Mouse (Mus musculus) embryonic fibroblast, embryonic 13.5 days (primary cell): ENCODE data around the gene Pgap3.

Experiments used
- CTCF ChIP-seq: IDR thresholded peaks from 2 replicates; pipeline ENCODE4 v1.5.1; 2011; ENCODE audit warnings: mild to moderate bottlenecking, control low read depth, low read length, moderate library complexity, borderline replicate concordance; ENCODE audit not compliant: insufficient read depth
- POLR2A ChIP-seq: IDR thresholded peaks from 2 replicates; pipeline ENCODE4 v1.6.1; 2011; ENCODE audit warnings: low read depth, mild to moderate bottlenecking, control low read depth, low read length, moderate library complexity

- TF ChIP-seq CTCF (no peak), POLR2A (no peak)
These were observed 45.4 kb upstream of the Pgap3 start for GRCm38 (mm10) chr11:98445679-98446078.
